Mouse (Mus musculus) G1E (cell line): ENCODE data around the gene Armh3.

ENCODE experiments used
- CTCF ChIP-seq: IDR thresholded peaks from 2 replicates; pipeline ENCODE4 v1.5.1; 2012; ENCODE audit warnings: low read depth, low read length, inconsistent platforms, mixed read lengths
- GATA1 ChIP-seq: IDR thresholded peaks from 2 replicates; pipeline ENCODE4 v1.6.1; 2012; ENCODE audit warnings: borderline replicate concordance, low read length, inconsistent platforms, mixed read lengths
- GATA2 ChIP-seq: IDR thresholded peaks from 2 replicates; pipeline ENCODE4 v1.6.1; 2012; ENCODE audit warnings: low read depth, low read length, inconsistent platforms, borderline replicate concordance
- POLR2AphosphoS5 ChIP-seq: IDR thresholded peaks from 2 replicates; pipeline ENCODE4 v1.6.1; 2012; ENCODE audit warnings: low read depth, low read length, inconsistent platforms; ENCODE audit not compliant: insufficient replicate concordance
- TAL1 ChIP-seq: conservative IDR thresholded peaks from 2 replicates; pipeline ENCODE4 v1.6.1; 2012; ENCODE audit warnings: low read depth, low read length, inconsistent platforms, mixed read lengths

DNA sequence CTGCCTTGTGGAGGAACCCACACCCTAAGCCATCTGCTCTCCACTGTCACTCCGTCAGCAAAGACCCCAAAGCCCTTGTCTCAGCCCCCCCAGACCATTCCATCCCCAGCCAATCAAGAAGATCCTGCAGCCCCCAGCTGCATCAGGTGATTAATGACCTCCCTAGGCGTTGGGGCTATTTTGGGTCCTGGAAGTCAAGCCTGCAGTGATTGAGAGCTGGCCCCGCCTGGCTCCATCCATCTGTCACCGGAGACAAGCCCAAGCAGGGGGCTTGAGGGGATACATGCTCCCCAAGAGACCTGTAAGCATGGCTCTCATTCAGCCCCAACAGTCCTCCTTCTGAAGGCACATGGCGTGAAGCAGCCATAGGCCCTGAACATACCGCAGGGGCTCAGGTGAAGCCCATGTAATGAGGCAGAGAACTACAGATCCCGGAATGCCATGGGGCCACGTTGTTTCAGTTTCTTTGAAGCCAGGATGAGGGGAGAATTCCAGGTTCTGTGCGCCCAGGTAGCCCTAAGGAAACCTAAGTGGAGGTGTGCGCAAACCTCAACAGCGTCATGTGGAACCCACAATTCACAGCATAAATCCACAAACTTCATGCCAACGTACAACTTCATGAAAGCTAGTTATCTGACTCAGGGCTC, 187.1 kb downstream of the Armh3 start:
- TF ChIP-seq CTCF (no peak), GATA1 (no peak), GATA2 (no peak), TAL1 (no peak), POLR2AphosphoS5 (no peak)
